Comparison of ENCODE assay signal across 30 mouse cellular contexts in genomic region chr14:115078064-115078463, GRCm38 (mm10). TPM values are rescaled to one million over a fixed set of nuclear protein-coding genes. Genes with fewer than 3 reads are reported as not detected.
"Had no signal": no experiment of that assay in that cellular context is flagged by ENCODE, and none has a peak within 500 bp of the region (broad histone marks: within the 10 kb centered on the region; RNA-seq: fewer than 3 reads in every experiment).

No protein-coding gene starts in this region.

- H3K27ac ChIP-seq: left cerebral cortex, adult 2 months; limb, embryonic 12.5 days; limb, embryonic 13.5 days; limb, embryonic 15.5 days; liver, embryonic 12.5 days; liver, embryonic 13.5 days; liver, embryonic 14.5 days; liver, embryonic 15.5 days; lung, embryonic 15.5 days; macrophage; midbrain, embryonic 10.5 days; midbrain, embryonic 12.5 days; midbrain, embryonic 13.5 days; midbrain, embryonic 15.5 days had no signal

- H3K9ac ChIP-seq: limb, embryonic 12.5 days; limb, embryonic 13.5 days; limb, embryonic 15.5 days; liver, embryonic 12.5 days; liver, embryonic 13.5 days; liver, embryonic 14.5 days; liver, embryonic 15.5 days; liver, postnatal 0 days; lung, embryonic 14.5 days; lung, embryonic 15.5 days; midbrain, embryonic 12.5 days; midbrain, embryonic 13.5 days; midbrain, embryonic 15.5 days had no signal

- H3K27me3 ChIP-seq: limb, embryonic 12.5 days; limb, embryonic 13.5 days; limb, embryonic 15.5 days; liver, embryonic 12.5 days; liver, embryonic 13.5 days; liver, embryonic 15.5 days; lung, embryonic 15.5 days; midbrain, embryonic 12.5 days; midbrain, embryonic 13.5 days; midbrain, embryonic 15.5 days had no signal

- DNase-seq: left cerebral cortex, postnatal 4 days; liver; liver, embryonic 13.5 days; liver, postnatal 0 days; lung, adult 18-20 months; lung, adult 2 months; lung, embryonic 14.5 days; lung, postnatal 10 days; lung, postnatal 14 days; lung, postnatal 36 days; lung, postnatal 4 days; midbrain, embryonic 14.5 days had no signal

- H3K9me3 ChIP-seq: limb, embryonic 12.5 days; limb, embryonic 13.5 days; limb, embryonic 15.5 days; liver, embryonic 12.5 days; liver, embryonic 13.5 days; liver, embryonic 15.5 days; lung, embryonic 15.5 days; megakaryocyte, embryonic 14.5 days; midbrain, embryonic 10.5 days; midbrain, embryonic 12.5 days; midbrain, embryonic 13.5 days; midbrain, embryonic 15.5 days had no signal

- H3K4me3 ChIP-seq: left cerebral cortex, adult 2 months; limb, embryonic 12.5 days; limb, embryonic 13.5 days; limb, embryonic 15.5 days; liver, embryonic 12.5 days; liver, embryonic 13.5 days; liver, embryonic 15.5 days; lung, embryonic 15.5 days; megakaryocyte, embryonic 14.5 days; midbrain, embryonic 10.5 days; midbrain, embryonic 12.5 days; midbrain, embryonic 13.5 days; midbrain, embryonic 15.5 days; myocyte had no signal

- ATAC-seq: liver, embryonic 12.5 days; liver, postnatal 0 days; lung, postnatal 0 days; midbrain, embryonic 13.5 days; midbrain, embryonic 15.5 days had no signal

- H3K4me1 ChIP-seq: limb, embryonic 12.5 days; limb, embryonic 13.5 days; limb, embryonic 15.5 days; liver, embryonic 12.5 days; liver, embryonic 13.5 days; liver, embryonic 15.5 days; lung, embryonic 15.5 days; megakaryocyte, embryonic 14.5 days; midbrain, embryonic 12.5 days; midbrain, embryonic 15.5 days had no signal

- H3K4me2 ChIP-seq: limb, embryonic 12.5 days; limb, embryonic 13.5 days; limb, embryonic 15.5 days; liver, embryonic 11.5 days; liver, embryonic 12.5 days; liver, embryonic 13.5 days; liver, embryonic 15.5 days; lung, embryonic 14.5 days; lung, embryonic 15.5 days; midbrain, embryonic 12.5 days; midbrain, embryonic 15.5 days had no signal

- H3K36me3 ChIP-seq: limb, embryonic 12.5 days; limb, embryonic 13.5 days; limb, embryonic 15.5 days; liver, embryonic 12.5 days; liver, embryonic 13.5 days; liver, embryonic 15.5 days; lung, embryonic 15.5 days; midbrain, embryonic 10.5 days; midbrain, embryonic 12.5 days; midbrain, embryonic 13.5 days; midbrain, embryonic 15.5 days had no signal

RNA-seq across cellular contexts. Expression of gene Gpc5, which starts 14.0 kb away (rescaled TPM):
- polyA plus RNA-seq: liver, adult 2 months; liver, embryonic 12.5 days; liver, embryonic 15.5 days; liver, postnatal 0 days; macrophage; myocyte had no signal
